Mouse (Mus musculus) forebrain, postnatal 0 days (tissue): Measurements from ENCODE around the gene Uqcc1. TPM values are rescaled to one million over a fixed set of nuclear protein-coding genes. Genes with fewer than 3 reads are reported as not detected.
"Not testable (repeated sequence)": the region's sequence is repeated elsewhere in the genome, so short reads cannot be mapped to it uniquely, and the experiment has no call there.

Experiments
- ATAC-seq: fragments of 200-750 bp; cut with Nextera tagmentation; 2 replicates; pipeline ENCODE4 v1.8.0; 2017; ENCODE audit warnings: mild to moderate bottlenecking, moderate library complexity
- DNase-seq: peaks from one replicate; pipeline ENCODE4 v3.0.0-alpha.2; 2015
- H3K27ac ChIP-seq: fragments of 300-500 bp; sonication (generic); 2 replicates; pipeline ENCODE4 v1.5.1; 2014; ENCODE audit warnings: low read depth, mild to moderate bottlenecking, antibody characterized with exemption, low read length, moderate library complexity, mixed read lengths
- H3K27me3 ChIP-seq: fragments of 300-500 bp; sonication (generic); 2 replicates; pipeline ENCODE4 v1.6.1; 2014; ENCODE audit warnings: mild to moderate bottlenecking, low read length, mixed read lengths; ENCODE audit not compliant: insufficient read depth
- H3K36me3 ChIP-seq: fragments of 300-500 bp; sonication (generic); 2 replicates; pipeline ENCODE4 v1.6.1; 2014; ENCODE audit warnings: mild to moderate bottlenecking, moderate library complexity; ENCODE audit not compliant: insufficient read depth
- H3K4me1 ChIP-seq: fragments of 300-500 bp; sonication (generic); 2 replicates; pipeline ENCODE4 v1.6.1; 2014; ENCODE audit warnings: antibody characterized with exemption; ENCODE audit not compliant: insufficient read depth
- H3K4me2 ChIP-seq: fragments of 300-500 bp; sonication (generic); 2 replicates; pipeline ENCODE4 v1.6.1; 2014; ENCODE audit warnings: low read depth, mild to moderate bottlenecking, moderate library complexity
- H3K4me3 ChIP-seq: fragments of 300-500 bp; sonication (generic); 2 replicates; pipeline ENCODE4 v1.5.1; 2014; ENCODE audit warnings: low read depth, low read length, mixed read lengths
- H3K9ac ChIP-seq: fragments of 300-500 bp; sonication (generic); 2 replicates; pipeline ENCODE4 v1.6.1; 2014; ENCODE audit warnings: mild to moderate bottlenecking
- H3K9me3 ChIP-seq: fragments of 300-500 bp; sonication (generic); 2 replicates; pipeline ENCODE4 v1.6.1; 2016; ENCODE audit warnings: low read length
- CTCF ChIP-seq: sonication (generic); IDR thresholded peaks from 2 replicates; pipeline ENCODE4 v1.5.1; 2016; ENCODE audit warnings: antibody characterized with exemption, control low read depth, low read depth
- WGBS: fragments of 180-500 bp; shearing (Covaris S2); extraction: QIAGEN DNeasy Blood & Tissue Kit; methylation state at CpG from one replicate; pipeline ENCODE4 v1.1.7; 2014; 5-methylcytosine and 5-hydroxymethylcytosine counted together
- polyA plus RNA-seq: library from polyadenylated mRNA; unstranded; fragments of >200 nt; fragmentation: Nextera tagmentation; extraction: Ambion mirVana; gene quantifications from 2 replicates; pipeline ENCODE4 v1.2.1, GENCODE M21; 2015
- total RNA-seq: library from RNA; depleted of rRNA; stranded (reverse); fragments of >200 nt; gene quantifications from 2 replicates; pipeline ENCODE4 v1.2.3, GENCODE M21; 2014

The Uqcc1 gene
- total and polyA plus RNA-seq, 2 experiments from 2014 or later, result 63.0 to 67.7 TPM

- Histone ChIP-seq H3K27ac (no peak overlapping the region), H3K4me2 (peak overlapping the region; percentile 77), H3K4me1 (peaks cover 6% of the 10 kb centered on the region), H3K9me3 (no peaks in the 10 kb centered on the region), H3K4me3 (peak overlapping the region; percentile 59), H3K36me3 (no peaks in the 10 kb centered on the region), H3K27me3 (no peaks in the 10 kb centered on the region), H3K9ac (no peak overlapping the region)
- ATAC-seq (no peak), DNase-seq (no peak)
- 74% methylated on average over 7 of the region's 7 CpGs for WGBS
- TF ChIP-seq CTCF, result no peak
These were observed 1.3 kb downstream of the Uqcc1 start for GRCm38 (mm10) chr2:155928711-155929345.

- not testable (repeated sequence) for ATAC-seq, H3K4me1 ChIP-seq, H3K27me3 ChIP-seq, H3K36me3 ChIP-seq, H3K4me3 ChIP-seq, DNase-seq, H3K4me2 ChIP-seq, H3K27ac ChIP-seq, H3K9ac ChIP-seq, H3K9me3 ChIP-seq
- 95% methylated on average over 6 of the region's 6 CpGs for WGBS
These were observed 4.9 kb downstream of the Uqcc1 start for GRCm38 (mm10) chr2:155925213-155925612.

- Histone ChIP-seq H3K4me2 (no peak overlapping the region), H3K27ac (no peak overlapping the region), H3K27me3 (no peaks in the 10 kb centered on the region), H3K4me1 (no peaks in the 10 kb centered on the region), H3K4me3 (no peak overlapping the region), H3K9ac (no peak overlapping the region), H3K36me3 (peaks cover 5% of the 10 kb centered on the region; the same call in 1 of the 2 replicates), H3K9me3 (no peaks in the 10 kb centered on the region)
- no peak for ATAC-seq
- no peak for TF ChIP-seq CTCF
- 96% methylated on average over 7 of the region's 7 CpGs for WGBS
- DNase-seq, result no peak
These were observed 7.0 kb downstream of the Uqcc1 start for GRCm38 (mm10) chr2:155923143-155923542.

GRCm38 (mm10) chr2:155914684-155915083, 15.4 kb downstream of the Uqcc1 start:
- H3K9ac ChIP-seq, result no peak overlapping the region
- peaks cover 46% of the 10 kb centered on the region for H3K36me3 ChIP-seq
- no peak for ATAC-seq

GRCm38 (mm10) chr2:155903632-155904008, 26.5 kb downstream of the Uqcc1 start:
- H3K27me3 ChIP-seq, result no peaks in the 10 kb centered on the region
- TF ChIP-seq CTCF, result no peak
- H3K9me3 ChIP-seq, result no peaks in the 10 kb centered on the region
- whole genome bisulfite sequencing, result 92% methylated on average over 6 of the region's 6 CpGs
- ATAC-seq, result no peak
- H3K4me2 ChIP-seq, result no peak overlapping the region
- no peak for DNase-seq
- no peak overlapping the region for H3K9ac ChIP-seq
- no peaks in the 10 kb centered on the region for H3K4me1 ChIP-seq
- H3K4me3 ChIP-seq, result no peak overlapping the region
- no peak overlapping the region for H3K27ac ChIP-seq
- peaks cover 26% of the 10 kb centered on the region for H3K36me3 ChIP-seq

More at GRCm38 (mm10) chr2:155914684-155915083, 15.4 kb downstream of the Uqcc1 start:
- H3K4me2 ChIP-seq, result no peak overlapping the region
- WGBS, result 90% methylated on average over 6 of the region's 6 CpGs
- H3K27me3 ChIP-seq, result no peaks in the 10 kb centered on the region
- no peak overlapping the region for H3K27ac ChIP-seq
- TF ChIP-seq CTCF, result no peak
- H3K9me3 ChIP-seq, result no peaks in the 10 kb centered on the region
- H3K4me3 ChIP-seq, result no peak overlapping the region
- no peaks in the 10 kb centered on the region for H3K4me1 ChIP-seq
- no peak for DNase-seq

- 86% methylated on average over 16 of the region's 16 CpGs for WGBS
- no peak overlapping the region for H3K9ac ChIP-seq
- peaks cover 26% of the 10 kb centered on the region for H3K36me3 ChIP-seq
- no peaks in the 10 kb centered on the region for H3K9me3 ChIP-seq
- H3K27ac ChIP-seq, result no peak overlapping the region
- no peaks in the 10 kb centered on the region for H3K4me1 ChIP-seq
- no peak for TF ChIP-seq CTCF
- DNase-seq (no peak), ATAC-seq (no peak)
- no peaks in the 10 kb centered on the region for H3K27me3 ChIP-seq
- no peak overlapping the region for H3K4me3 ChIP-seq
- H3K4me2 ChIP-seq, result no peak overlapping the region
These were observed 27.0 kb downstream of the Uqcc1 start for GRCm38 (mm10) chr2:155902989-155903631.

DNA sequence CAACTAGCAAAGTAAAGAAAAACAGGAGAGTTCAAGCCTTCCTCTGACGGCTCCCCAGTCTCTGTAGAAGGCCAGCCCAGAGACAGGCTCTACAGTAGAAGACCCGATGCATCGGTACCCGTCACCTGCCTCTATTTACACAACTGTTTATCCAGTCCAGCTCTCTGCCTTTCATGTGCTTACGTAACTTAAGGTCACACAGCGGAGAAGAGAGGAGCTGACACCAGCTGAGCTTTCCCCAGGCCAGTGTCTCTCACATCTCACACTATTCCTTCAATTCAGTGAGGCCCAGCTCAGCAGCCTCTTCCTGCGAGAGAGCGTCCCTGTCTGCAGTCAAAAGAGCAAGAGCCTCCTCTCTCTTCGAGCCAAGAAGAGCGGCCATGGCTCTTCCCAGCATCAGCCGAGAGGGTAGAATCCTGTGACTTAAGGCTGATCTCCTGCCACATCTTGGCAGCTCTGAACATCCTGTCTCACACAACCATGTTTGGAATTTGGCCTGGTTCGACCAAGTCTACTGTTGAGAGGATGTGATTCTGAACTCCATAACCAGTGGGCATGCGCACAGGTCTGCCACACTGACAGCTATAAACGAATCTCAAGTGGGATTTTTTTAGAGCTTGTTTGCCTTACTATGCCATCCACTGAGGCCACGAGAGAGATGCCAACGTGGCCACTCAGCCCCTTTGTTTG, 34.9 kb downstream of the Uqcc1 start:
- ATAC-seq, result no peak
- no peak for TF ChIP-seq CTCF
- no peak for DNase-seq
- no peaks in the 10 kb centered on the region for H3K4me1 ChIP-seq
- no peaks in the 10 kb centered on the region for H3K27me3 ChIP-seq
- no peak overlapping the region for H3K9ac ChIP-seq
- 89% methylated on average over 16 of the region's 16 CpGs for WGBS
- no peak overlapping the region for H3K4me3 ChIP-seq
- peaks cover 27% of the 10 kb centered on the region for H3K36me3 ChIP-seq
- no peak overlapping the region for H3K27ac ChIP-seq
- H3K9me3 ChIP-seq, result no peaks in the 10 kb centered on the region
- H3K4me2 ChIP-seq, result no peak overlapping the region
